Mouse (Mus musculus) large intestine, adult 2 months (tissue): Measurements from ENCODE around the gene Cln3. TPM values are rescaled to one million over a fixed set of nuclear protein-coding genes. Genes with fewer than 3 reads are reported as not detected.

Experiments
- DNase-seq: peaks from one replicate; pipeline ENCODE4 v3.0.0-alpha.2; 2012; ENCODE audit warnings: low read depth, low spot score
- WGBS: fragments of 180-500 bp; shearing (Covaris S2); methylation state at CpG from one replicate; pipeline ENCODE4 v1.1.7; 2018; 5-methylcytosine and 5-hydroxymethylcytosine counted together
- polyA plus RNA-seq: library from polyadenylated mRNA; depleted of rRNA; stranded (reverse); fragments of >200 nt; gene quantifications from 2 replicates; pipeline ENCODE4 v1.2.3, GENCODE M21; 2012; rRNA removed

Gene Cln3
- polyA plus RNA-seq, 1 experiment: 37.1 TPM

DNA sequence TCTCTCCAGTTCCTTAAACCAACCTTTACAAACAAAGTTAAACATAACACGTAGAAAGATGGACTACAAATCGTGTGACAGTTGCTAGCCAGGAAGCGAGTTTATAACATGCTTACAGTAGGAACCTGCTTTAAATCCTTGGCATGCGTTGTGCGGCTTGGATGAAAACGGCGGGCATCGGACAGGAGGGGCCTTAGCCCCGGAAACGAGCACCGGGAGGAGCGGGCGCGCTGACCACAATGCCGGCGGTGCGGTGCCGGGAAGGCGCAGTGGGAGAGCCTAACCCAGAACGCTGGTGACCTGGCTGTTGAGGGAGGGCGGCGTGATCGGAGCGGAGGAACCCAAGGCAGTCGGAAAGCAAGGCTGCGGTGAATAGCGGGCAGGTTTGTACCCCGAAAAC lies 49.9 kb downstream of the Cln3 start:
- WGBS: 1% methylated on average over 28 of the region's 28 CpGs
- DNase-seq: no peak

DNA sequence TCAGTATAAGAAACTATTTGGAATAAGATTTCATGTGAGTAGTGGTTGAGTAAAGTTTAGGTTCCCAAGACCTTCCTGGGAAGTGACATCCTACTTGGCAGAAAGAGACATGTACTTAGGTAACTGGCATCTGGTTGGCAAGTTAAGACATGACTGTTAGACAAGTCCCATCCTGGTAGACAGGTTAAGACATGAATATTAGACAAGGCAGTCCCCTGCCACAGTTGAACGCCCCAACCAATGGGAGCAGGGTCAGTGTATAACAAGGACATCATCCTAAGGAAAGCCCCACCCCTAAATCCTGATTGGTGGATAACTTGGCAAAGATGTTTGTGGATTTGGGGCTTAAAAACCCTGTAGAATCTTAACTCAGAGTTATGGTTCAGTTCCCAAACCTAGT lies 52.2 kb downstream of the Cln3 start:
- DNase-seq: no peak
- 81% methylated on average over 1 of the region's 1 CpGs for WGBS

- no peak for DNase-seq
- WGBS: 0% methylated on average over 1 of the region's 1 CpGs
Observed at GRCm38 (mm10) chr7:126528166-126528577, 57.4 kb downstream of the Cln3 start.

- WGBS: 79% methylated on average over 3 of the region's 3 CpGs
- no peak for DNase-seq
Observed at GRCm38 (mm10) chr7:126523316-126523715, 62.3 kb downstream of the Cln3 start.

Other genes starting within 250 kb of the Cln3 start
- gene Lat, start 216.2 kb downstream of the Cln3 start, polyA plus RNA-seq: 19.2 and 19.4 TPM in 2 replicates
- 117 and 149 TPM in 2 replicates for gene Spns1, start 208.4 kb downstream of the Cln3 start, polyA plus RNA-seq
- gene Nfatc2ip, start 189.1 kb downstream of the Cln3 start, polyA plus RNA-seq: 7.5 and 8.4 TPM in 2 replicates
- 14.5 and 18.3 TPM in 2 replicates for gene Cd19, start 170.9 kb downstream of the Cln3 start, polyA plus RNA-seq
- gene Rabep2, start 157.1 kb downstream of the Cln3 start, polyA plus RNA-seq: 16.5 and 17.4 TPM in 2 replicates
- 0.30 and 3.6 TPM in 2 replicates for gene Atp2a1, start 122.7 kb downstream of the Cln3 start, polyA plus RNA-seq
- 43.2 and 51.9 TPM in 2 replicates for gene Sh2b1, start 110.4 kb downstream of the Cln3 start, polyA plus RNA-seq
- 163 and 178 TPM in 2 replicates for gene Tufm, start 98.5 kb downstream of the Cln3 start, polyA plus RNA-seq
- gene Atxn2l, start 82.4 kb downstream of the Cln3 start, polyA plus RNA-seq: 63.3 and 106 TPM in 2 replicates
- 89.5 and 103 TPM in 2 replicates for gene Eif3c, start 19.4 kb downstream of the Cln3 start, polyA plus RNA-seq
- gene Apobr, start 875 bp downstream of the Cln3 start, polyA plus RNA-seq: 1.6 and 3.5 TPM in 2 replicates
- gene Il27, start 9.1 kb upstream of the Cln3 start, polyA plus RNA-seq: 0.16 and 0.37 TPM in 2 replicates
- 37.6 and 54.5 TPM in 2 replicates for gene Nupr1, start 45.0 kb upstream of the Cln3 start, polyA plus RNA-seq
- gene Sgf29, start 63.5 kb upstream of the Cln3 start, polyA plus RNA-seq: 27.6 and 30.2 TPM in 2 replicates
- 8.5 and 9.5 TPM in 2 replicates for gene Sult1a1, start 90.6 kb upstream of the Cln3 start, polyA plus RNA-seq
- 49.0 and 63.3 TPM in 2 replicates for gene Bola2, start 109.6 kb upstream of the Cln3 start, polyA plus RNA-seq
- gene Slx1b, start 110.0 kb upstream of the Cln3 start, polyA plus RNA-seq: 8.8 and 12.0 TPM in 2 replicates
- gene Coro1a, start 122.0 kb upstream of the Cln3 start, polyA plus RNA-seq: 137 and 143 TPM in 2 replicates
- gene Mapk3, start 173.8 kb upstream of the Cln3 start, polyA plus RNA-seq: 497 and 498 TPM in 2 replicates
- 32.7 and 34.4 TPM in 2 replicates for gene Gdpd3, start 180.5 kb upstream of the Cln3 start, polyA plus RNA-seq
- gene Ypel3, start 191.1 kb upstream of the Cln3 start, polyA plus RNA-seq: 84.4 and 90.5 TPM in 2 replicates
- gene Tbx6, start 195.7 kb upstream of the Cln3 start, polyA plus RNA-seq: 0.87 and 1.6 TPM in 2 replicates
- 245 and 253 TPM in 2 replicates for gene Ppp4c, start 206.7 kb upstream of the Cln3 start, polyA plus RNA-seq
- 1.9 and 2.6 TPM in 2 replicates for gene Fam57b, start 211.9 kb upstream of the Cln3 start, polyA plus RNA-seq
- not detected in 2 replicates for gene 4930451I11Rik, start 245.8 kb upstream of the Cln3 start, polyA plus RNA-seq